Mouse (Mus musculus): Measurements from ENCODE around the gene Tusc2.

GRCm38 (mm10) chr9:107582509-107583062 lies 19.5 kb downstream of the Tusc2 start:
- no peak for TF ChIP-seq CTCF (IDR thresholded peaks at IDR 0.05; ENCODE audit: extremely low read depth, insufficient read depth, low read length)
- TF ChIP-seq POLR2A (IDR thresholded peaks at IDR 0.05; ENCODE audit: extremely low read depth, insufficient read depth, low read length) = no peak
